Mouse (Mus musculus) cerebellum, adult 2 months (tissue): Measurements from ENCODE around the gene Prl3d1. TPM values are rescaled to one million over a fixed set of nuclear protein-coding genes. Genes with fewer than 3 reads are reported as not detected.
"Not testable (repeated sequence)": the region's sequence is repeated elsewhere in the genome, so short reads cannot be mapped to it uniquely, and the experiment has no call there.

Source experiments
- DNase-seq, 2 experiments: peaks; one replicate each; pipeline ENCODE4 v3.0.0; 2021
- H3K27ac ChIP-seq: fragments of 200-500 bp; 2 replicates; pipeline ENCODE4 v1.5.1; 2012; ENCODE audit warnings: low read length, control low read depth, inconsistent platforms; ENCODE audit not compliant: insufficient read depth
- H3K27me3 ChIP-seq: fragments of 200-500 bp; 2 replicates; pipeline ENCODE4 v1.6.1; 2012; ENCODE audit warnings: inconsistent platforms, mild to moderate bottlenecking, low read length, moderate library complexity; ENCODE audit not compliant: control insufficient read depth, insufficient read depth
- H3K4me1 ChIP-seq: fragments of 200-500 bp; 2 replicates; pipeline ENCODE4 v1.6.1; 2011; ENCODE audit warnings: low read length; ENCODE audit not compliant: control insufficient read depth, insufficient read depth
- H3K4me3 ChIP-seq: fragments of 200-500 bp; replicated peaks from 2 replicates; pipeline ENCODE3; 2011; ENCODE audit warnings: mild to moderate bottlenecking, low read depth, low read length, control low read depth; ENCODE audit not compliant: insufficient read depth
- CTCF ChIP-seq: fragments of 200-500 bp; IDR thresholded peaks from 2 replicates; pipeline ENCODE4 v1.5.1; 2011; ENCODE audit warnings: low read depth, mild to moderate bottlenecking, control low read depth, low read length, moderate library complexity, borderline replicate concordance; ENCODE audit not compliant: insufficient read depth
- POLR2A ChIP-seq: fragments of 200-500 bp; IDR thresholded peaks from 2 replicates; pipeline ENCODE4 v1.6.1; 2011; ENCODE audit warnings: low read length, control low read depth, borderline replicate concordance; ENCODE audit not compliant: insufficient read depth
- WGBS: fragments of 180-500 bp; shearing (Covaris S2); methylation state at CpG from one replicate; pipeline ENCODE4 v1.1.7; 2018; 5-methylcytosine and 5-hydroxymethylcytosine counted together
- polyA plus RNA-seq: library from polyadenylated mRNA; depleted of rRNA; stranded (reverse); fragments of >200 nt; gene quantifications from 2 replicates; pipeline ENCODE4 v1.2.3, GENCODE M21; 2012; rRNA removed

The Prl3d1 gene
- polyA plus RNA-seq = not detected in 2 replicates

DNA sequence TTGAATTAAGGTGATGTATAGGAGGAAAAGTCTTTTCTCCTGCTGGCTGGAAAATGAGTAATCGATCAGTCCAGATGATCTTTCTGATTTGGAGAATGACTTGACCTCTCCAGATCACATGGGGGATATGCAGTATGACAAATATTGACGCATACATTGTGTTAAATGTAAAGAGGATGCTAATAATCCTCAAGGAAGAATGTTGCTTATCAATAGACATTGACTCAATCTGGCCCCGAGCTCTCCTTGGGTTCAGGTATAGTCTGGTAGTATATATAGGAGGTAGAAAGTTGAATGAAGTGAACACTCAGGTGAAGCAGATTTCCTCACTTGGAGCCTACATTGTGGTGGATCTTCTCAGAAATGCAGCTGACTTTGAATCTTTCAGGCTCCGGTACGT lies at the start of gene Prl3d1:
Gene Prl3d1, plus strand, starts transcription at position 301 of the 400 bp plus-strand sequence.
- not testable (repeated sequence) for DNase-seq
- WGBS = 97% methylated on average over 5 of the region's 5 CpGs

DNA sequence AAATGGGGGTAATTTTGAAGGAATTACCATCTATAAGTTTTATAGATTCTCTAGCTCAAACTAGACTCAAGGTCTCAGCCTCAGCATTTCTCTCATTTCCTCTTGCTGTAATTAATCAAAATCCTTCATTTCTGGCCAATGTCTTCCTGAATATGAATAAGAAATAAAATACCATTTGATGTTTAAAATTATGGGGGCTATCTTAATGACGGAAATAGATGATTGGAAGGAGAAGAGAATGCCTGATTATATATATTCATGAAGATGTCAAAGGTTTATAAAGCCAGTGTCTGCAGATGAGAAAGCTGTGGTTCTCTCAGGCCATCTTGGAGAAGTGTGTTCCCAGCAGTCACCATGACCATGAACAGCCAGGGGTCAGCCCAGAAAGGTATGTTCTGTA lies 36.7 kb upstream of the Prl3d1 start, which contains the start of gene Prl:
Gene Prl, plus strand, starts transcription at position 301 of the 400 bp plus-strand sequence.
- whole genome bisulfite sequencing = 96% methylated on average over 1 of the region's 1 CpGs
- no peak within 1 kb of the TSS for H3K4me3 ChIP-seq
- DNase-seq = no peak
- no peaks in the 10 kb centered on the region for H3K27me3 ChIP-seq
- no peak within 1 kb of the TSS for H3K27ac ChIP-seq
- no peak for TF ChIP-seq POLR2A
- no peak for TF ChIP-seq CTCF
- no peaks in the 10 kb centered on the region for H3K4me1 ChIP-seq

More for the DNA sequence above, at the start of gene Prl3d1:
- H3K27me3 ChIP-seq, H3K4me1 ChIP-seq, H3K27ac ChIP-seq, H3K4me3 ChIP-seq: not testable (repeated sequence)

DNA sequence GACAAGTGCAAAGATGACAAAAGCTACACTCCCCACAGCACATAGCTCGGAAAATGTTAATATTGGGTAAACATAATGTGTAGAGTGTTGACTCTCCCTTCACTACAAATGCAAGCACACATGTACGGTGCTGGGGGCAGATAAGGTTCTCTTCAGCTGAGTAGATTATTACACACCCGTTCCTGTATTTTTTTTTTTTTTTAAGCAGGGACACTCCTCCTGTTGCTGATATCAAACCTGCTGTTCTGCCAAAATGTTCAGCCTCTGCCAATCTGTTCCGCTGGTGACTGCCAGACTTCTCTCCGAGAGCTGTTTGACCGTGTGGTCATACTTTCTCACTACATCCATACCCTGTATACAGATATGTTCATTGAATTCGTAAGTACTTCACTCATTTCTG lies 34.8 kb upstream of the Prl3d1 start:
- H3K4me3 ChIP-seq = no peak overlapping the region
- H3K4me1 ChIP-seq = no peaks in the 10 kb centered on the region
- H3K27me3 ChIP-seq = no peaks in the 10 kb centered on the region
- no peak overlapping the region for H3K27ac ChIP-seq
- no peak for TF ChIP-seq POLR2A
- WGBS = 28% methylated on average over 7 of the region's 7 CpGs
- DNase-seq = peak in 1 of 2 experiments; percentile 1

DNA sequence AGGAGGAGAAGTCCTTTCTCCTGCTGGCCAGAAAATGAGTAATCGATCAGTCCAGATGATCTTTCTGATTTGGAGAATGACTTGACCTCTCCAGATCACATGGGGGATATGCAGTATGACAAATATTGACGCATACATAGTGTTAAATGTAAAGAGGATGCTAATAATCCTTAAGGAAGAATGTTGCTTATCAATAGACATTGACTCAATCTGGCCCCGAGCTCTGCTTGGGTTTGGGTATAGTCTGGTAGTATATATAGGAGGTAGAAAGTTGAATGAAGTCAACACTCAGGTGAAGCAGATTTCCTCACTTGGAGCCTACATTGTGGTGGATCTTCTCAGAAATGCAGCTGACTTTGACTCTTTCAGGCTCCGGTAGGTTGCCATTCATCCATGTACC lies 27.4 kb downstream of the Prl3d1 start, which contains the start of gene Prl3d2:
Gene Prl3d2, plus strand, starts transcription at position 301 of the 400 bp plus-strand sequence.
- H3K4me3 ChIP-seq, H3K4me1 ChIP-seq, H3K27me3 ChIP-seq, H3K27ac ChIP-seq, DNase-seq: not testable (repeated sequence)
- 95% methylated on average over 4 of the region's 4 CpGs for WGBS

DNA sequence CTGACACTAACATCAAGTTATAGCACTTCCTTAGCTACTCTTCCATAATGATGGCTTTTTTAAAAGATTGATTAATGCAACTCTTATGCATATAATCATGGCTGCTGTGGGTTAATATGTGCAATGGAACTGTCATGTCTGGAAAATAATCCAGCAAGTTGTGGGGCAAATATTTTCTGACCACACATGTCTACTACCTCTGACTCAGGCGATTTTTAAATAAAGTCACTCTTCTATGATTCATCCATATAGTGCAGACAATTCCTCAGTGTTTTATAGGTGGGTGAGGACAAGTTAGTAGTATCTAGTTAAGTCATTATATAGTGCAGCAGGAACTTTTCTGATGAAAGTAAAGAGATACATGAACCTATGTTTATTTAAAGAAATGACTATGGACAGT lies 54.3 kb downstream of the Prl3d1 start:
- no peak overlapping the region for H3K27ac ChIP-seq
- H3K27me3 ChIP-seq = no peaks in the 10 kb centered on the region
- H3K4me1 ChIP-seq = no peaks in the 10 kb centered on the region
- DNase-seq = no peak
- WGBS = 77% methylated on average over 1 of the region's 1 CpGs
- no peak for TF ChIP-seq CTCF
- no peak for TF ChIP-seq POLR2A
- H3K4me3 ChIP-seq = no peak overlapping the region

Other genes starting within 250 kb of the Prl3d1 start
- 0.13 TPM in 1 of 2 replicates, not detected in the other for gene Prl, start 36.6 kb upstream of the Prl3d1 start, polyA plus RNA-seq
- not detected in 2 replicates for gene Prl3d2, start 27.5 kb downstream of the Prl3d1 start, polyA plus RNA-seq
- not detected in 2 replicates for gene Prl3d3, start 62.6 kb downstream of the Prl3d1 start, polyA plus RNA-seq
- gene Prl3c1, start 102.5 kb downstream of the Prl3d1 start, polyA plus RNA-seq = not detected in 2 replicates
- 0.54 and 1.3 TPM in 2 replicates for gene Prl3b1, start 147.7 kb downstream of the Prl3d1 start, polyA plus RNA-seq
- gene Prl3a1, start 165.2 kb downstream of the Prl3d1 start, polyA plus RNA-seq = not detected in 2 replicates
- not detected in 2 replicates for gene Prl6a1, start 218.4 kb downstream of the Prl3d1 start, polyA plus RNA-seq